Mouse (Mus musculus) hindbrain, embryonic 10.5 days (tissue): ENCODE data around the gene Glod5. TPM values are rescaled to one million over a fixed set of nuclear protein-coding genes. Genes with fewer than 3 reads are reported as not detected.
"Not testable (repeated sequence)": the region's sequence is repeated elsewhere in the genome, so short reads cannot be mapped to it uniquely, and the experiment has no call there.

Source experiments
- DNase-seq: peaks from one replicate; pipeline ENCODE4 v3.0.0-alpha.2; 2017; ENCODE audit warnings: low spot score
- H3K27ac ChIP-seq: fragments of 300-500 bp; sonication (generic); 2 replicates; pipeline ENCODE4 v1.5.1; 2016; ENCODE audit warnings: mild to moderate bottlenecking, moderate library complexity
- H3K27me3 ChIP-seq: fragments of 300-500 bp; sonication (generic); 2 replicates; pipeline ENCODE4 v1.6.1; 2016; ENCODE audit warnings: mild to moderate bottlenecking; ENCODE audit not compliant: poor library complexity, insufficient read depth, severe bottlenecking
- H3K36me3 ChIP-seq: fragments of 300-500 bp; sonication (generic); 2 replicates; pipeline ENCODE4 v1.6.1; 2016; ENCODE audit warnings: mild to moderate bottlenecking, moderate library complexity
- H3K4me1 ChIP-seq: fragments of 300-500 bp; sonication (generic); replicated peaks from 2 replicates; pipeline ENCODE4 v1.6.1; 2016; ENCODE audit warnings: mild to moderate bottlenecking
- H3K4me3 ChIP-seq: fragments of 300-500 bp; sonication (generic); 2 replicates; pipeline ENCODE4 v1.5.1; 2016; ENCODE audit warnings: mild to moderate bottlenecking, moderate library complexity
- H3K9me3 ChIP-seq: fragments of 300-500 bp; sonication (generic); 2 replicates; pipeline ENCODE4 v1.6.1; 2016; ENCODE audit warnings: mild to moderate bottlenecking, moderate library complexity
- WGBS: fragments of 180-500 bp; shearing (Covaris S2); methylation state at CpG from one replicate; pipeline ENCODE4 v1.1.7; 2016; 5-methylcytosine and 5-hydroxymethylcytosine counted together
- polyA plus RNA-seq: library from polyadenylated mRNA; unstranded; fragments of >200 nt; fragmentation: Nextera tagmentation; extraction: Ambion mirVana; gene quantifications from 2 replicates; pipeline ENCODE4 v1.2.1, GENCODE M21; 2016

Gene Glod5
- not detected in 2 replicates for polyA plus RNA-seq

- Histone ChIP-seq H3K4me1 (peaks cover 5% of the 10 kb centered on the region; the same call in 1 of the 2 replicates), H3K36me3 (no peaks in the 10 kb centered on the region), H3K9me3 (no peaks in the 10 kb centered on the region), H3K27me3 (no peaks in the 10 kb centered on the region), H3K4me3 (no peak within 1 kb of the TSS), H3K27ac (no peak within 1 kb of the TSS)
- DNase-seq: no peak
- WGBS: 69% methylated on average over 2 of the region's 2 CpGs
Measured at GRCm38 (mm10) chrX:8018286-8018685, at the start of gene Glod5. Glod5 (minus strand) TSS chrX:8018492.

DNA sequence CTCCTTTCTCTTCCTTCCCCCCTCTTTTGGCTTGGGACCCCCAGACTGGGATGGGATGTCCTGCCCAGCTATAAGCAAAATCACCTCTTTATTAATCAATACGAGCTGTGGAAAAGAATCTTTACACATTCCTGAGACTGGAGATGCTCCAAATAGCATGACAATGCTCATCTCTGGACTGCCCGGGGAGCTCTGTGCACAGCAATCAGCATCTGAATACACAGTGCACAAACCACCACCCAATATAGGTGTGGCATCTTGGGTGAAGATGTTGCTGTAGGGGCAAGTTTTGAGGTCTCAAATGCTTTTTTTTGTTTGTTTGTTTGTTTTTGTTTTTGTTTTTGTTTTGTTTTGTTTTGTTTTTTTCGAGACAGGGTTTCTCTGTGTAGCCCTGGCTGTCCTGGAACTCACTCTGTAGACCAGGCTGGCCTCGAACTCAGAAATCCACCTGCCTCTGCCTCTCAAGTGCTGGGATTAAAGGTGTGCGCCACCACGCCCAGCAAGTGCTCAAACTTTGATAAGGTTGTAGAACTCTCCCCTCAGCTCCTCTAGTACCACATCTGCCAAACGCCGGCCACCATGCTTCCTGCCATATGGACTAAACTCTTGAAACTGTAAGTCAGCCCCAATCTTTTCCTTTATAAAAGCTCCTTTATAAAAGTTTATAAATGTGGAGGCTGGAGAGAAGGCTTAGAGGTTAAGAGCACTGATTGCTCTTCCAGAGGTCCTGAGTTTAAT is 32.9 kb upstream of the Glod5 start:
- H3K27ac ChIP-seq, H3K36me3 ChIP-seq, H3K4me1 ChIP-seq, H3K9me3 ChIP-seq, H3K27me3 ChIP-seq, H3K4me3 ChIP-seq, DNase-seq: not testable (repeated sequence)
- WGBS: 86% methylated on average over 8 of the region's 8 CpGs

DNA sequence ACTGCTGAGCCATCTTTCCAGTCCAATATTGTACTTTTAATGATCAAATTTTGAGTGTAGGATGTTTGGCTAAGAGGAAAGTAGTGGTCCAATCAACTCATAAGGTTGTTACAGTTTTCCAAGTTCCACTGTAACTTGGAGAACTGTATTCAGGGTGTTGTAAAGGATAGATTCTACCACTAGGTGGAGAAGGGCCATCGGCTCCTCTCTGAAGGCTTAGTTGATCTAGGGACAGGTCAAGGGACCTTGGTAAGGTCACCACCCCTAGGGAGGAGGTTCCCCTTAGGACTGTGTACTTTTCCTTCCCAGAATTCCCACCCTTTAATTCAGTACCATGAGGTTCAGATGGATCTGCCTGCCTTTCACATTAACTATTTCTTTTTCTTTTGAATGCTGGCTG is 14.7 kb upstream of the Glod5 start:
- 68% methylated on average over 1 of the region's 1 CpGs for WGBS
- H3K27ac ChIP-seq: no peak overlapping the region
- H3K4me1 ChIP-seq: no peaks in the 10 kb centered on the region
- H3K36me3 ChIP-seq: no peaks in the 10 kb centered on the region
- H3K27me3 ChIP-seq: no peaks in the 10 kb centered on the region
- H3K4me3 ChIP-seq: no peak overlapping the region
- DNase-seq: no peak
- no peaks in the 10 kb centered on the region for H3K9me3 ChIP-seq

GRCm38 (mm10) chrX:8026811-8027210 is 8.5 kb upstream of the Glod5 start:
- Histone ChIP-seq H3K9me3 (no peaks in the 10 kb centered on the region), H3K27me3 (no peaks in the 10 kb centered on the region), H3K4me1 (no peaks in the 10 kb centered on the region), H3K27ac (no peak overlapping the region), H3K4me3 (no peak overlapping the region), H3K36me3 (no peaks in the 10 kb centered on the region)
- WGBS: 83% methylated on average over 4 of the region's 4 CpGs
- DNase-seq: no peak

GRCm38 (mm10) chrX:8024795-8025194 is 6.5 kb upstream of the Glod5 start:
- Histone ChIP-seq H3K9me3 (no peaks in the 10 kb centered on the region), H3K4me1 (no peaks in the 10 kb centered on the region), H3K27ac (no peak overlapping the region), H3K36me3 (no peaks in the 10 kb centered on the region), H3K27me3 (no peaks in the 10 kb centered on the region), H3K4me3 (no peak overlapping the region)
- no peak for DNase-seq
- 79% methylated on average over 2 of the region's 2 CpGs for WGBS

DNA sequence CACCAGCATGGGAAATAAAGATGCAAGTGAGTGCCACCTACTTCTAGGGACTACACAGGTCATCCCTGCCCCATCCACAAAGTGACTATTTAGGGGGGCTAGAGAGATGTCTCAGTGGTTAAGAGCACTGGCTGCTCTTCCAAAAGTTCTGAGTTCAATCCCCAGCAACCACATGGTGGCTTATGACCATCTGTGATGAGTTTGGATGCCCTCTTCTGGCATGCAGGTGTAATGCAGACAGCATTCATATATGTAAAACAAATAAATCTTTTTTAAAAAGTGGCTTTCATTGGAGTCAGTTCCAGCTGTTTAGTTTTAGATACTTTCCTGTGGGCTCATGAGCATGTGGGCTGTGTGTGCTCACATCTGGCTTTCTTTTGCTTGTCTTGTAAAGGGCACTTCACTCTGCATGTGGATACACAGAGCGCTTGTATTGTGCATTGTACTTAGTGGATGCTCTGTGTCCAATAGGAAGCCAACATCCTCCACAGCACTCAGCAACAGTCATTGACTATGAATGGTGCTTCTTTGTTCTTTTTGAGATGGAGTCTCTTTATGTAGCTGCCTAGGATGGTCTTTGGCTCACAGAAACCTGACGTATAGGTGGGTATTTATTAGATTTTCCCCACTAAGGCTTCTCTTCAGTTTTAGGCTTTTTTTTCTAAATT is 2.0 kb upstream of the Glod5 start:
- Histone ChIP-seq H3K4me1 (no peaks in the 10 kb centered on the region), H3K27me3 (no peaks in the 10 kb centered on the region)

DNA sequence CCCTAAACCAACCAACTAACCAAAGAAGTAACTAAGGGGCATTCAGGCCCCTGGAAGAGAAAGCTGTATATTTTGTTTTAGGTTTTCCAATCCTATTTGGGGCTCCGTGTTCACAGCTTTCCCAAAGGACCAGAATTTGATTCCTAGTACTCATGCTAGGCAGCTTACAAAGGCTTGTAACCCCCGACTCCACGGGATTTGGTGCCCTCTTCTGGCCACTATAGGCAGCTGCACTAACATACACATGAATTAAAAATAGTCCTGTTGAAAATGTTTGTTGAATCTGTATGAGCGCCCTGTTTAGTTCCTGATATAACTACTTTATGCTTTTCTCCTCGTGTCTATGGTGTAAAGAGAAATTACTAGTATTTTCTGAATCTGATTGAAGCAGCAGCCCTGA is 1.1 kb downstream of the Glod5 start:
- peak; percentile 32 for DNase-seq
- Histone ChIP-seq H3K36me3 (no peaks in the 10 kb centered on the region), H3K27ac (no peak overlapping the region), H3K27me3 (no peaks in the 10 kb centered on the region), H3K9me3 (no peaks in the 10 kb centered on the region), H3K4me1 (peaks cover 10% of the 10 kb centered on the region; the same call in 1 of the 2 replicates), H3K4me3 (no peak overlapping the region)
- WGBS: 12% methylated on average over 5 of the region's 5 CpGs

More for the DNA sequence above, 2.0 kb upstream of the Glod5 start:
- no peak overlapping the region for H3K27ac ChIP-seq
- H3K4me3 ChIP-seq: no peak overlapping the region
- WGBS: 64% methylated on average over 2 of the region's 2 CpGs
- H3K9me3 ChIP-seq: no peaks in the 10 kb centered on the region
- no peak for DNase-seq
- no peaks in the 10 kb centered on the region for H3K36me3 ChIP-seq

GRCm38 (mm10) chrX:8015675-8016074 is 2.6 kb downstream of the Glod5 start:
- not testable (repeated sequence) for H3K27ac ChIP-seq, H3K4me1 ChIP-seq, H3K9me3 ChIP-seq, H3K27me3 ChIP-seq, H3K36me3 ChIP-seq, H3K4me3 ChIP-seq
- DNase-seq: peak; percentile 8
- WGBS: 23% methylated on average over 7 of the region's 7 CpGs

DNA sequence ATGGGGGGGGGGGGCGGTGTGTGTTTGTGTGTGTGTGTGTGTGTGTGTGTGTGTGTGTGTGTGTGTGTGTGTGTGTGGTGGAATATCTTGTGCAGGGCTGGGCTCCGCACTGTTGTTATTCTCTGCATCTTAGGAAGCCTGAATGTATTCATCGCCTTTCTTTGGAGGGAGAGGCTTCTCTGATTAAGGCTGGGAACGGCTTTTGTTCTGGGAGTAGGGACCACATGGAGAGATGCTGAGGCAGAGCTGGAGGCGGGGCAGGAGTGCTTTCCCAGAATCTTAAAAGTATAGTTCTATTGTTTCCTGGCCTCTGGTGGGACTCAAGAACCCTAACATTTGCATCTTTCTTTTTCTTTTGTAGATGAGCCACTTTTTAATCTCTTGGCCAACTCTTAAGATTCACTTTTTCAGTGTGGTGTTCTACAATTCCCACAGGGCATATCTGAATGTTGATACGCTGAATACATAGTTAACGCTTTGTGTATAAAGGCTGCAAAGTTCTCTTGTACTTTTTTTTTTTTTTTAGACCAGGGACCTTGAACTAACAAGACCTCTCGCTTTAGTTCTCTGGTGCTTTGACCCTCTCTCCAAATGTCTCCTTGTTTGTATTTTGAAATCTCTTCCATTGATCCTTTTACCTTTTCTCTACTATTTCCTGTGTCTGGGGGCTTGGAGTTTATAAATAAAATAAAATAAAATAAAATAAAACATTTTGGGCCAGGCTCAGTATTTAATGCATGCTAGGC is 4.5 kb downstream of the Glod5 start:
- Histone ChIP-seq H3K36me3 (no peaks in the 10 kb centered on the region), H3K4me1 (peaks cover 12% of the 10 kb centered on the region), H3K27me3 (no peaks in the 10 kb centered on the region), H3K27ac (peak overlapping the region; percentile 75), H3K9me3 (no peaks in the 10 kb centered on the region), H3K4me3 (no peak overlapping the region)
- 25% methylated on average over 8 of the region's 8 CpGs for WGBS
- DNase-seq: peak; percentile 33

DNA sequence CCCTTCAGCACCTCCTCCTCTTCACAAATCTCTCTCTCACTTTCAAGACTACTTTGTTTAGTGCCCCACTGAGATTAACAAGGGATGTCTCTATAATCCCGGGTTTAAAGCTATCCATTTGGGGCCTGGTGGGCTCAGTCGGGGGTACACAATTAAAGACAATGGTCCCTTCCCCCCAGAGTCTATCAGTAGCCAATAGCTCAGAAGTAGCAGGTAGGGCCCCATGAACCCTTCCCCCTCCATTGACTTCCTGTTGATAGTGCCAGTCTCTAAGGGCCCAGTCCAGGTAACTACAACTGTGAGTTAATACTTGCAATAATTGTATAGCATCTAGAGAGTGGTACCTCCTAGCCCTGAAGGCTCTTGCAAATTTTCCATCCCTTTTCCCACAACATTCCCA is 5.1 kb downstream of the Glod5 start:
- no peak for DNase-seq
- no peak overlapping the region for H3K4me3 ChIP-seq
- no peaks in the 10 kb centered on the region for H3K27me3 ChIP-seq
- WGBS: 16% methylated on average over 2 of the region's 2 CpGs
- peak overlapping the region; percentile 75 for H3K27ac ChIP-seq
- peaks cover 15% of the 10 kb centered on the region for H3K4me1 ChIP-seq
- no peaks in the 10 kb centered on the region for H3K36me3 ChIP-seq
- H3K9me3 ChIP-seq: no peaks in the 10 kb centered on the region

GRCm38 (mm10) chrX:8009356-8009755 is 8.9 kb downstream of the Glod5 start:
- H3K36me3 ChIP-seq, H3K9me3 ChIP-seq, H3K27ac ChIP-seq, DNase-seq, H3K27me3 ChIP-seq, H3K4me3 ChIP-seq: not testable (repeated sequence)
- WGBS: 89% methylated on average over 4 of the region's 4 CpGs
- peaks cover 15% of the 10 kb centered on the region for H3K4me1 ChIP-seq

- peaks cover 13% of the 10 kb centered on the region for H3K4me1 ChIP-seq
- H3K4me3 ChIP-seq: no peak overlapping the region
- H3K27me3 ChIP-seq: no peaks in the 10 kb centered on the region
- no peaks in the 10 kb centered on the region for H3K9me3 ChIP-seq
- no peaks in the 10 kb centered on the region for H3K36me3 ChIP-seq
- no peak for DNase-seq
- 26% methylated on average over 5 of the region's 5 CpGs for WGBS
- no peak overlapping the region; the same call in 1 of the 2 replicates for H3K27ac ChIP-seq
Measured at GRCm38 (mm10) chrX:8008543-8008942, 9.7 kb downstream of the Glod5 start.

GRCm38 (mm10) chrX:8002971-8003370 is 15.3 kb downstream of the Glod5 start:
- 63% methylated on average over 4 of the region's 4 CpGs for WGBS
- Histone ChIP-seq H3K9me3 (no peaks in the 10 kb centered on the region), H3K27ac (no peak overlapping the region), H3K27me3 (no peaks in the 10 kb centered on the region), H3K36me3 (no peaks in the 10 kb centered on the region), H3K4me1 (no peaks in the 10 kb centered on the region), H3K4me3 (no peak overlapping the region)
- DNase-seq: no peak
